Mouse (Mus musculus): ENCODE measurements around the gene Kcnq5. TPM values are rescaled to one million over a fixed set of nuclear protein-coding genes. Genes with fewer than 3 reads are reported as not detected.
"Not testable (repeated sequence)": the region's sequence is repeated elsewhere in the genome, so short reads cannot be mapped to it uniquely, and the experiment has no call there.

Kcnq5 gene
- total RNA-seq, 2 experiments from 2014 or later: 4.7 to 5.7 TPM

DNA sequence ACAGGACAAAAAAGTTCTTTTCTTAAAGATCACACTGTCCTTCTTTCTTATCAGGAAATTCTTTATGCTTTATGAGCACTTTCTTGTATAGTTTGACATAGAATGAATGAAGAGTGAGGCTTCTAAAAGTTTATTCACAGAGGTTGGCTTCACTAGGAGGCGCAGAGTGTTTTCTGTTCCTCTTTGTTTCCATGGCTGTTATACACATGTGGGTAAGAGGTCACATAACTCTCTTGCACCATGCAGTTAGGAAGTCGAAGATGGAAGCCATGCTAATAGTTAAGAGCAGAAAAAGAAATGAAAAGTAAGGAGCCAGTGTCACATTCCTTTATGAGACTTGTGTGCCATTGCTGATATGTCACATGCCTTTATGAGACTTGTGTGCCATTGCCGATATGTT, 105.3 kb downstream of the Kcnq5 start:
- peak; percentile 67 for ATAC-seq (replicated peaks; ENCODE audit: poor library complexity, severe bottlenecking)

DNA sequence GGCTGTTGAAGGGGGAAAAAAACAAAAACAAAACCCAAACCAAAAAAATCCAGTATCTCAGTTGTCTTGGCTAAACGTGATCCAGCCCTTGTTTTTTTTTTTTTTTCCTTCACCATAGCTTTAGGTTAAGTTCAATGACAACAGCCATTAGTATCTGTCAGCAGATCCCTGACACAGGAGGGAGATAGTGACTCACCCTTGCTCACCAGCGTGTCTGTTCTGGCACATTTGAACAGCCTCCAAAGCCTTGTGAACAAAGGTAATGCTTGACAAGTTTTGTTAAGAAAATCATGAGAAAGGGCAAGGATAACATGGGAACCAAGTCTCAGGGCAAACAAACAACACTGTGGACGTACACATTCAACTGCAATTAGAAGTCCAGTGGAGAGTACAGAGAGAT, 123.2 kb downstream of the Kcnq5 start:
- ATAC-seq (replicated peaks; ENCODE audit: poor library complexity, severe bottlenecking): no peak

DNA sequence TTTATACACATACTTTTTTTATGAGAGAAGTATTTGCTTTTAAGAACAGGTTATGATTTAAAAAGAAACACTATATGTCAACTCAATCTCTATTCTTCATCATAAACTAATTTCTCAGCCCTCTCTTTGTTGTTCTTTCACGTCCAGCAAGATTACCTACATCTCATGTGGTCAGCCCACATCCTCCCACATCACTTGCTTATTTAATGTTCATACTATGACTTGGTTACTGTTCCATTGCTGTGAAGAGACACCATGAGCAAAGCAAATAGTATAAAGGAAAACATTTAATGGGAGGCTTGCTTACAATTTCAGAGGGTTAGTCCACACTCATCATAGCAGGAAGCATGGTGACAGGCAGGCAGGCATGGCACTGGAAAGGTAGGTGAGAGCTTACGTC, 124.4 kb downstream of the Kcnq5 start:
- no peak for ATAC-seq (replicated peaks; ENCODE audit: poor library complexity, severe bottlenecking)

- ATAC-seq (replicated peaks; ENCODE audit: poor library complexity, severe bottlenecking): peak; percentile 56
These were observed 125.4 kb downstream of the Kcnq5 start for GRCm38 (mm10) chr1:21836337-21836736.

DNA sequence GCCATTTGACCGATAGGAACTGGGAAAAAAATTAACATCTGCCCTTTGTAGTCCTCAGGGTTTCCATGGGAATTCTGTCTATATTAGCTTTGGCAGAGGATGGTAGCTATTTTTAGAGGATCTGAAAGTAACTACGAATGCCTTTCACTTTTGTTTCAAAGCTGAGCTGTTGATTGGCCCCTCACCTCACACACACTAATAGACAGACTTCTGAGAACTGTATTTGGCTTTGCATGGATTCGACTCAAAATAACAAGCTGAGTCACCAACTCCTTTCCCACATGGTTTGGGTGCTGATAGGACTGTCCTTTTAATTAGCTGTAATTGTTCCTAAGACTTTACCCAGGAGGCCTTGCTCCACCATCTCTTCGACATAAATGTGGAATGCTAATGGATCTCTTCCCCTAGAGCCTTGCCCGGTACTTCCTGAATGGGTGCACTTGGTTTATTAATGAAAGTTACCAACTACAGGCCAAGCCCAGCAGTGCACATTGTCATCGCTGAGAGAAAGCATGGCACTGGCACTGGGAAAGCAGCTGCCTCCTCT, 131.8 kb downstream of the Kcnq5 start:
- peak; percentile 96 for ATAC-seq (replicated peaks; ENCODE audit: poor library complexity, severe bottlenecking)

DNA sequence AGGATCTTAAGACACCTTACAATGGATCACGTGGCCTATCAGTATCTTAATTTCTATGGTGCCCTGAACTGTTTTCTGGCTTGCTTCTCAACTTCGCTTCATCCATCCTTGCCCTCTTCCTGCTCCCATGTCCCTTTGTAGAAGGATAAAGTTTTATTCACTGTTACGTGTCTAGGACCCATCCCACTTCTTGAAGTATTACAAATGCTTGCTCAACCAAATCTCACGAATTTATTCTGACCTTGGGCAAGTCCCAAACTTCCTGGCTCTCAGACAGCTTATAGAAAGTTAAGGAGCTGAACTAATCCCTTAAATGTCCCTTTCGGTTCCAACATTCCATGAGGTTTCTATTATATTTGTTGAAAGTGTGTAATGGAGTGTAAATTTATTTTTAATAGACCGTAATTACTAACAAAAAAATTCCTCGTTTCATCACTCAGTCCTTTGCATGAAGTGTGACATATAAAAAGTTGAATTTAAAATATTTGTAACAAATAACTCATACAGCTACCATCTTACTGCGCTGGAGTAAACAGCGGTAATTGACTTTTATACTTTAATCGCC, 141.6 kb downstream of the Kcnq5 start:
- ATAC-seq (replicated peaks; ENCODE audit: poor library complexity, severe bottlenecking): no peak

DNA sequence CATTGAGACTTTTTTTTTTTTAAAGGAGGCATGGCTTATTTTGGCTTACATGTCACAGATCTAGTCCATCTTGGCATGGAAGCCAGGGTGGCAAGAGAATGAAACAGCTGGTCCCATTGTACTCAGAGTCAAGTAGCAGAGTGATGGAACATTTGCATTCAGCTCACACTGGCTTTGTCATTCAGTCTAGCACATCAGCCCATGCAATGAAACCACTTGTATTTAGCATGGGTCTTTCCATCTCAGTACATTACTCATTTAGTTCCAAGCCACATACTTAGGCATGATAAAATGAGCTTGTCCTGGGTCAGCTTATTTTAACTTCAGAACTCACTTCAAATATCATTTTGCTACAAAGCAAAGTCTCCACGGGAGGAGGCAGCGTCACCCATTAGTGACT, 156.7 kb downstream of the Kcnq5 start:
- no peak for ATAC-seq (replicated peaks; ENCODE audit: poor library complexity, severe bottlenecking)

DNA sequence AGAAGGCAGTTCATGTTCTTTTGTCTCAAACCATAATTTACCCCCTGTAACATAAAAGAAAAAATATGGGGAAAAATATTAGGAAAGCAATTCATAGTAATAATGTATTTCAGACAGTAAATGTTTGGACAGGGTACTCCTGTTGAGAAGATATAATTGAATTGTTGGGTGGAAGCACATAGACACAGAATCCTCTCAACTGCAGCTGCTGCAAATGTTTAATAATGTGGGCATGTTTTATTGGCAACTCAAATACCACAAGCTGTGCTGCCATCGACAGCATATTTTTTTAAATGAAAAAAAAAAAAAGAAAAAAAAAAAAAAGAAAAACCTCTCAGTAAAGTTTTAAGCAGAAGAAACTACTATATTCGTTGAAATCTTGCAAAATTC, 157.3 kb downstream of the Kcnq5 start:
- no peak for ATAC-seq (replicated peaks; ENCODE audit: poor library complexity, severe bottlenecking)

GRCm38 (mm10) chr1:21803751-21804476, 157.8 kb downstream of the Kcnq5 start:
- ATAC-seq (replicated peaks; ENCODE audit: poor library complexity, severe bottlenecking): no peak

GRCm38 (mm10) chr1:21780746-21781145, 181.0 kb downstream of the Kcnq5 start:
- no peak for ATAC-seq (replicated peaks; ENCODE audit: poor library complexity, severe bottlenecking)

DNA sequence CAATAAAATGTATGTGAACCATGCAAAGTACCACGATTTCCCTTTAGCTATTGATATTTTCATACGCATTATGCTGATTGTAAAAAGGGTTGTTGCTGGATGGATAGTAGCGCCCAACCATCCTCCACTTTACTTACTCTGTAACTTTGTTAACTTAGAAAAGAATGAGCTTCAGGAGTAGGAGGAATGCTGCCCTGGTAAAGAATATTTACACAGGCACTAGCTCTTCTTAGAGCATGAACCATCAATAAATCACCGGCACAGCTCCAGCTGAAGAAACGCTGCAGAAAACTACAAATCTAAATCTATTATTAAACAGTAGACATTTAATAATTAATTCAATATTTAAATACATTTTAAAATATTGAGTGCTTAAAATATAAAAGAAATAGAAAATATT, 184.2 kb downstream of the Kcnq5 start:
- no peak for ATAC-seq (replicated peaks; ENCODE audit: poor library complexity, severe bottlenecking)

DNA sequence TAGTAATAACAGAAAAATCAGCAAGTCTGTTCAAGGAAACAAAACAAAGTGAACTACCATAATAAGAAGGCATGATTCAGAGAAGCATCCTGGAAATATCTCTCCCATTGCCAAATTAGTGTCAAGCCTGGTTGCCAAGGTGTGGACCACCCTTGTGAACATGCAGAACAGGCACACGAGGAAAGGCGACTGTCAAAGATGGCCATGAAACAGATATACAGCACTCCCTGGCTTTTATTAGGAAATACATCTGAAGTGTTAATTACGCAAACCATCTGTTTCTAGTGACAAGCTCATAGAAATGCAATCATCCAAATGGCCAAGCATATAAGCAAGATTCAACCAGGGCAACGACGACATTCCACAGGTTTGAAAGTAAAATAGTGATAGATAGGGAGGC, 187.8 kb downstream of the Kcnq5 start:
- ATAC-seq (replicated peaks; ENCODE audit: poor library complexity, severe bottlenecking): no peak

- ATAC-seq (replicated peaks; ENCODE audit: poor library complexity, severe bottlenecking): no peak
These were observed 191.2 kb downstream of the Kcnq5 start for GRCm38 (mm10) chr1:21770494-21770893.

DNA sequence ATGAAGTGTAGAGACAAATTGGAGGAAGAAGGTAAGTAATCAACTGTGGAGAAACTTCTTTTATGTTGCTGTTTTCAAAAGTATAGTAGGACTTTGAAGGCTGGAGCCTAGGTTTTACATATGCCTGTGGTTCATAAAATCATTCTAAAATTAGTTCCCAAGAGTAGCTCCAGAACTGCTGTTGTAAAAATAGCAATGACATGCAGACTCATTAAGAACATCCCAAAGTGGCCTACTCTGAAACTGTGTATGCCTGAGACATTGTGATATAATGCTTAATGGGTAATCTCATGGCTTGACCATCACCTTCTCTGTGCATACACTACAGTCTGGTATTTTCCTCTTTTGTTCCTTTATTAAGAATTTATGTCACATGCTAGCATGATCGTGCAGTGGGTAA, 212.4 kb downstream of the Kcnq5 start:
- no peak for ATAC-seq (replicated peaks; ENCODE audit: poor library complexity, severe bottlenecking)

DNA sequence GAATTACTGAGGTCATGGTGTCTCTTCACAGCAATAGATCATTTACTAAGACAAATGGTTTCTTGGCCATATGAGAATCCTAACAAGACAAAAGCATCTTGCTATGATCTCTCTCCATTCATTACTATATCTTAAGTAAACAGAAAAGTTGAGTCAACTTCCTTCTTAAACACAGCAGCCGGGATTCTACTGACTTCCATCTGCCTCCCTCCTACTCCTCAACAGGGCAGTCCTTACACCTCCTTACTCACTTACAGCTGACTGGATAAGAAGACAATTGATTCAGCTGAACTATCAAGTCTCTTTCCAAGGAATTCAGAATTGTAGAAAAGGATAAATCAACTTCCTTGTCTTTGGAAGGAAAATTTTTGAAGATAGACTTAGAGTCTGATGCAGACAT, 232.6 kb downstream of the Kcnq5 start:
- ATAC-seq (replicated peaks; ENCODE audit: poor library complexity, severe bottlenecking): no peak

DNA sequence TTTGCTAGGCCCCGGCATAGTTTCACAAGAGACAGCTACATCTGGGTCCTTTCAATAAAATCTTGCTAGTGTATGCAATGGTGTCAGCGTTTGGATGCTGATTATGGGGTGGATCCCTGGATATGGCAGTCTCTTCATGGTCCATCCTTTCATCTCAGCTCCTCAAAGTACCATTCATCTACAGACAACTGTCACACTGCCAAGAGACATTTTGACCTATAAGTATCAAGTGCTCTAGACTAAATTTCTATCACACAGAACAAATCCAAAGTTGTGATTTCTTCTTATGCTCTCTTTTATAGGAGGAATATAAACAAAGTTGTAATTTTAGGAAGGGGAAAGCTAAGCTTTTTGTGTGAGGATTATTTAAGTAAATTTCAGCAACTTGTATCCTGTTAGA, 238.5 kb downstream of the Kcnq5 start:
- not testable (repeated sequence) for ATAC-seq (replicated peaks; ENCODE audit: poor library complexity, severe bottlenecking)

- no peak for ATAC-seq (replicated peaks; ENCODE audit: poor library complexity, severe bottlenecking)
These were observed 240.5 kb downstream of the Kcnq5 start for GRCm38 (mm10) chr1:21721246-21721645.

DNA sequence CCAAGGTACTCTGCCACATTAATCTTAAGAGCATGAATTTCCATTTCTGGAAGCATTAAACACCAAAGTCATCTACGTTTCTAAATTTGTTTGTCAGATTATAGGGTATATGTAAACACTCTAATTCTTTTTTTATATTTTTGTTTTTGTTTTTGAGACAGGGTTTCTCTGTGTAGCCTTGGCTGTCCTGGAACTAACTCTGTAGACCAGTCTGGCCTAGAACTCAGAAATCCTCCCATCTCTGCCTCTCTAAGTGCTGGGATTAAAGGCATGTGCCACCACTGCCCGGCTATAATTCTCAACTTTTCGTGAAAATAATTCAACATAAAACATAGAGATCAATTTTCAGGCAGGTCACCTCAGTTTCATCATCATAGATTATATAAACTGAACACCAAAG, 246.9 kb downstream of the Kcnq5 start:
- ATAC-seq (replicated peaks; ENCODE audit: poor library complexity, severe bottlenecking): no peak

GRCm38 (mm10) chr1:21712711-21713110, 249.0 kb downstream of the Kcnq5 start:
- no peak for ATAC-seq (replicated peaks; ENCODE audit: poor library complexity, severe bottlenecking)

DNA sequence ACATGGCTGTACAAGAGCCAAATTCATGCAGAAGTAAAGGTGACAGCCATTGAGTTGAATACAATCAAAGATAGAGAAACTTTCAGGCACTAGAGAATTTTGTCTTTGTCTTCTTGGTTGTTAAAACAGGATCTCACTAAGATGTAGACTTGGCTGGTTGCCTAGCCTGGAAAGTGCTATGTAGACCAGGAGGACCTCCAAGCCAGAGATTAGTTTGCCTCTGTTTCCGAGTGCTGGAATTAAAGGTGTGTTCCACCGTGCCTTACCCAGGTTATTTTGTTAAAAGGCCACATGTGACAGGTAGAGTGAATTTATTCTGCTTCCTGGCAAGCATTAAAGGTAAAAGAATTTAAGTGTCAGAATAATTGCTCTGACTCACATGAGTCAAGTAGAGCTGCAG, 271.3 kb downstream of the Kcnq5 start:
- no peak for ATAC-seq (replicated peaks; ENCODE audit: poor library complexity, severe bottlenecking)

DNA sequence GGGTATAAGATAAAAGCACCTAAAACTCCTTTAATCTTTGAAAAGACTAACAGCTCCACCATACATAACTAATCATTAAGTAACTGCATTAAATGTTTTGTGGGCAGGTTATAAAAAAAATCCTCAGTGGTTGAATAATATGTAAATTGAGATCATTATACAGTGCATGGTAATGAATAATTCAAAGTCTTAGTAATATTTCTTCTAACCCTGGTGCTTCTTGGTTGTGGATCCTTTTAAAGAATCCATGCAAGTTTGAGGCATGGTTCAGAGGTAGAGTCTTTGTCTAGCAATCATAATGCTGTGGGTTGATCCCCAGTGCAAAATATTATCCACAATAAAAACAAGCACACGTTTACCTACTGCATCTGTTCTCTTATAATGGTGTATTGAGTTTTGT, 272.8 kb downstream of the Kcnq5 start:
- no peak for ATAC-seq (replicated peaks; ENCODE audit: poor library complexity, severe bottlenecking)

GRCm38 (mm10) chr1:21684444-21684843, 277.3 kb downstream of the Kcnq5 start:
- no peak for ATAC-seq (replicated peaks; ENCODE audit: poor library complexity, severe bottlenecking)
